Mouse (Mus musculus) hindbrain, embryonic 14.5 days (tissue): ENCODE results near the gene Slc35e1. TPM values are rescaled to one million over a fixed set of nuclear protein-coding genes. Genes with fewer than 3 reads are reported as not detected.

Experiments
- ATAC-seq: fragments of 200-750 bp; cut with Nextera tagmentation; 2 replicates; pipeline ENCODE4 v1.8.0; 2017; ENCODE audit warnings: moderate number of reproducible peaks, mild to moderate bottlenecking, moderate TSS enrichment, moderate library complexity; ENCODE audit not compliant: low FRiP score
- DNase-seq: peaks from one replicate; pipeline ENCODE4 v3.0.0-alpha.2; 2015; ENCODE audit warnings: low spot score
- H3K27ac ChIP-seq: fragments of 300-500 bp; sonication (generic); 2 replicates; pipeline ENCODE4 v1.5.1; 2014; ENCODE audit warnings: mild to moderate bottlenecking, moderate library complexity
- H3K27me3 ChIP-seq: fragments of 300-500 bp; sonication (generic); 2 replicates; pipeline ENCODE4 v1.6.1; 2014; ENCODE audit warnings: mild to moderate bottlenecking, low read length, mixed read lengths; ENCODE audit not compliant: control insufficient read depth, insufficient read depth
- H3K36me3 ChIP-seq: fragments of 300-500 bp; sonication (generic); replicated peaks from 2 replicates; pipeline ENCODE4 v1.6.1; 2014; ENCODE audit not compliant: control insufficient read depth, insufficient read depth
- H3K4me1 ChIP-seq: fragments of 300-500 bp; sonication (generic); replicated peaks from 2 replicates; pipeline ENCODE4 v1.6.1; 2014; ENCODE audit warnings: antibody characterized with exemption, low read length, mixed read lengths; ENCODE audit not compliant: control insufficient read depth, insufficient read depth
- H3K4me2 ChIP-seq: fragments of 300-500 bp; sonication (generic); replicated peaks from 2 replicates; pipeline ENCODE4 v1.6.1; 2014; ENCODE audit warnings: mild to moderate bottlenecking, moderate library complexity
- H3K4me3 ChIP-seq: fragments of 300-500 bp; sonication (generic); replicated peaks from 2 replicates; pipeline ENCODE4 v1.5.1; 2014; ENCODE audit warnings: mild to moderate bottlenecking, low read length
- H3K9ac ChIP-seq: fragments of 300-500 bp; sonication (generic); 2 replicates; pipeline ENCODE4 v1.6.1; 2014
- H3K9me3 ChIP-seq: fragments of 300-500 bp; sonication (generic); 2 replicates; pipeline ENCODE4 v1.6.1; 2016; ENCODE audit warnings: low read length; ENCODE audit not compliant: control insufficient read depth
- WGBS: fragments of 180-500 bp; shearing (Covaris S2); extraction: QIAGEN DNeasy Blood & Tissue Kit; methylation state at CpG from one replicate; pipeline ENCODE4 v1.1.7; 2014; 5-methylcytosine and 5-hydroxymethylcytosine counted together
- polyA plus RNA-seq: library from polyadenylated mRNA; unstranded; fragments of >200 nt; fragmentation: Nextera tagmentation; extraction: Ambion mirVana; gene quantifications from 2 replicates; pipeline ENCODE4 v1.2.1, GENCODE M21; 2014

Gene Slc35e1
- 11.0 and 12.8 TPM in 2 replicates for polyA plus RNA-seq

GRCm38 (mm10) chr8:72491680-72492621 lies at the start of gene Slc35e1:
Gene Slc35e1, minus strand, starts transcription at chr8:72492614.
- WGBS, result 1% methylated on average over 73 of the region's 98 CpGs
- ATAC-seq (peak; percentile 67), DNase-seq (peak; percentile 28)
- Histone ChIP-seq H3K9ac (peak within 1 kb of the TSS; percentile 77), H3K4me2 (peak within 1 kb of the TSS; percentile 82), H3K36me3 (peaks cover 49% of the 10 kb centered on the region), H3K27me3 (no peaks in the 10 kb centered on the region), H3K4me3 (peak within 1 kb of the TSS; percentile 82), H3K27ac (peak within 1 kb of the TSS; percentile 82), H3K4me1 (peaks cover 20% of the 10 kb centered on the region), H3K9me3 (no peaks in the 10 kb centered on the region)

DNA sequence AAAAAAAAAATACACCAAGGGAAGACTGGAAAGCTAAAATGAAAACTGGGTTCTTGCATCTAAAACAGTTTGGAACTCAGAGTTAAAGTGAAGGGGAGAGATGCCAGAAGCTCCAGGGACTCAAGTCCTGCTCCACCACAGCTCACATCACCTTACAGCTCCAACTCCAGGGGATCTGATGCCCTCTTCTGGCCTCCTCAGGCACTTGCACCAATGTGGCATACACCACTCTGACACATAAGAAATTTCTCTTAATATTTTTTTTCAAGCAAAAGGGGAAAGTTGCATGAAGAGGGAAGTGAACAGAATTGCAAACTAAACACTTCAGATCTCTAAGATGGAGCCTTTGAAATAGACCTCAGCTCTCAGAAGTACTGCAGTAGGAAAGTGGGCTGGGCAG lies 46.8 kb upstream of the Slc35e1 start:
- H3K27ac ChIP-seq, result no peak overlapping the region
- H3K4me2 ChIP-seq, result no peak overlapping the region
- H3K36me3 ChIP-seq, result peaks cover 8% of the 10 kb centered on the region
- ATAC-seq (no peak), DNase-seq (no peak)
- H3K4me1 ChIP-seq, result no peaks in the 10 kb centered on the region
- no peaks in the 10 kb centered on the region for H3K27me3 ChIP-seq
- H3K9me3 ChIP-seq, result no peaks in the 10 kb centered on the region
- no peak overlapping the region for H3K9ac ChIP-seq
- H3K4me3 ChIP-seq, result no peak overlapping the region

DNA sequence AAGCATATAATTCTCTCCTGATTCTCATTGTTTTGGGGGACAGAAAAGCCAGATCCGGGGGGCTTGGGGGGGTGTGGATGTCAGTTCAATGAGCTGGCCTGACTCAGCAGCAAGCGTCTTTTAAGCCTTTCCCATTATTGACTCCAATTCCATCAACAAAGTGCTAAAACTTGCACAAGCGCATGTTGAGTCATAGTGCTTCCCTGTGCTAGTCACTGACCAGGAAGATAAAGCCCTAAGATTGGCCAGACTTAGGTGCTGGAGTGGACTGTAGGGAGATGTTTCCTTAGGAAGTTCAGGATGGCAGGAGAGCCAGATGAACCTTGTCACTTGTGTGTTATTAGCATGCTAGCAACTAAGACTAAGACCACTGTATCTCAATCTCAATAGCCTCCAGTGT lies 42.5 kb upstream of the Slc35e1 start:
- WGBS, result 98% methylated on average over 3 of the region's 3 CpGs
- H3K27me3 ChIP-seq, result no peaks in the 10 kb centered on the region
- no peaks in the 10 kb centered on the region for H3K36me3 ChIP-seq

DNA sequence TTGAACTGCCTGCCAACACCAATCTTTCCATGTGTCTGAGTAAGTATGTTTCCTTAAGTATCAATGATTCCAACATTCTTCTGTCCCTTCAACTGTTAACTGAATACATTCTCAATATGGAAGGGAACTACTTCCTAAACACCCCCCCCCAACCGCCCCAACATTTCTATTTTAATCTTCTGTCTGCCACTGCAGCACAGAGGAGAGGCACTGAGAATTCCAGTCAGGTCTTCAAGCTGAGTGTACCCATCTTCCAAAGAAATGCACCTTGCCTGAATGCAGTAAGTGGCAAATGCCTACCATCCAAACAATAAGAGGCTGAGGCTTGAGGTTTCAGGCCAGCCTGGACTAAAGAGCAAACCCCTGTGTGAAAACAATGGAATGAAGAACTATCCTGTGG lies 39.7 kb upstream of the Slc35e1 start:
- H3K4me2 ChIP-seq, result no peak overlapping the region
- no peaks in the 10 kb centered on the region for H3K36me3 ChIP-seq
- no peak overlapping the region for H3K9ac ChIP-seq
- DNase-seq (no peak), ATAC-seq (no peak)
- no peaks in the 10 kb centered on the region for H3K9me3 ChIP-seq
- no peak overlapping the region for H3K27ac ChIP-seq
- 97% methylated on average over 1 of the region's 1 CpGs for WGBS
- no peaks in the 10 kb centered on the region for H3K27me3 ChIP-seq
- H3K4me1 ChIP-seq, result no peaks in the 10 kb centered on the region
- H3K4me3 ChIP-seq, result no peak overlapping the region

More for the DNA sequence above, 42.5 kb upstream of the Slc35e1 start:
- Histone ChIP-seq H3K9me3 (no peaks in the 10 kb centered on the region), H3K4me3 (no peak overlapping the region), H3K27ac (no peak overlapping the region), H3K9ac (no peak overlapping the region), H3K4me2 (no peak overlapping the region), H3K4me1 (no peaks in the 10 kb centered on the region)
- ATAC-seq (no peak), DNase-seq (no peak)

DNA sequence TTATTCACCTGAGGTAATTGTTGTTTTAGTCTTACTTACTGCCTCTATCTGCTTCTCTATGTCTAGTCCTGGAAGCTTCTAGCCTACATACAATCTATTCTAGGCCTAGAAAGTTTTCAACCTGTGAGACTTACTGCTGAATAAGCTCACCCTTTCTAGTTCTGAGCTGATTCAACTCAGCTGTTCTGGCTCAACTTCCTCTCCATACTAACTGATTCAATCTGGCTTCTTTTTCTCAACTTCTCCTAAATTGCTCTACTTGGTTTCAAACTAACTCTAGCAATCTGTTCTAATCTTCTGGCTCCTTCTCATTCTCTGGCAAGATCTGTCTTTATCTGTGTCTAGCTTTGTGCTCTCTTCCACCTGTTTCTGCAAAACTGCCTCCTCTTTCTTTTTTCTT lies 29.5 kb upstream of the Slc35e1 start:
- Histone ChIP-seq H3K36me3 (no peaks in the 10 kb centered on the region), H3K4me2 (no peak overlapping the region), H3K27me3 (no peaks in the 10 kb centered on the region), H3K9me3 (no peaks in the 10 kb centered on the region), H3K4me1 (no peaks in the 10 kb centered on the region), H3K4me3 (no peak overlapping the region), H3K27ac (no peak overlapping the region), H3K9ac (no peak overlapping the region)
- ATAC-seq (no peak), DNase-seq (no peak)

- H3K27me3 ChIP-seq, result no peaks in the 10 kb centered on the region
- no peaks in the 10 kb centered on the region for H3K9me3 ChIP-seq
- H3K4me3 ChIP-seq, result no peak overlapping the region
- 84% methylated on average over 7 of the region's 7 CpGs for WGBS
- H3K4me1 ChIP-seq, result no peaks in the 10 kb centered on the region
- no peak for DNase-seq
- H3K4me2 ChIP-seq, result no peak overlapping the region
- H3K9ac ChIP-seq, result no peak overlapping the region
- no peak for ATAC-seq
- H3K27ac ChIP-seq, result no peak overlapping the region
- H3K36me3 ChIP-seq, result no peaks in the 10 kb centered on the region
These were observed 25.1 kb upstream of the Slc35e1 start for GRCm38 (mm10) chr8:72517421-72517988.

DNA sequence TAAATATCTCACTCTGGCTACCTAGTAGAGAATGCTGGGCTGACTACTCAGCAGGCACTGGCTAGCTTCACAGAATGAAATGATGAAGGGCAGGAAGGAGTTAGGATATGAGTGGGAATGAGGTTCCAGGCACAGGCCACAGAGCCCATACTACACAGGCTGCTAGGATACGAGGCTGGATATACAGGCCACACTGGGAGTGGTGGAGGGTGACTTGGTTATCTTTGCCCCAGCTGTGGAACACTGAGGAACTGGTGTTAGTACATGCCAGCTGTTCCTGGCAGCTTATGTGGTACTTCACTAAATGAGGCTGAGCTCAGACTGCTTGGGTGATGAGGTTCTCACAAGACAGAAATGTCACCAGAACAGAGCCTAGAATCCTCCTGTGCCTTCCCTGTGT lies 20.7 kb upstream of the Slc35e1 start:
- DNase-seq, result no peak
- Histone ChIP-seq H3K27me3 (no peaks in the 10 kb centered on the region), H3K9me3 (no peaks in the 10 kb centered on the region), H3K4me1 (no peaks in the 10 kb centered on the region), H3K9ac (no peak overlapping the region), H3K4me2 (no peak overlapping the region), H3K36me3 (no peaks in the 10 kb centered on the region), H3K4me3 (no peak overlapping the region), H3K27ac (no peak overlapping the region)
- no peak for ATAC-seq
- WGBS, result 100% methylated on average over 1 of the region's 1 CpGs

DNA sequence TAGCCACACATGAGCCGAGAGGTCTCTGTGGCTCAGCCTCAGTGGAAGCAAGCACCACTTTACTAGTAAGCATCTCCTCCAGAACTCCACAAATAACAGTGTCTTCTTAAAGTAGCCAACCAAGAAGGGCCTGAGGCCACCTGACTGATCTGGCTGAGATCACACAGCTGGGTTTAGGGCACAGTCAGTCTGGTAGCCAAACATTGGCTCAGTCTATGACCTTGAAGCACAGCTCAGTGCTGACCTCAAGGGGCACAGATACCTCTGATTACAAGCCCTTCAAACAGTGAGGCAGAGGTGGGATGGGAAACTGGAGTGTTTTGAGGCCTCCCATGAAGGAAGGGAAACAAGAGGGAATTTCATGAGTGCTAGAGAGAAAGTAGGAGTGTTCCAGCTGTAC lies 20.2 kb upstream of the Slc35e1 start:
- no peaks in the 10 kb centered on the region for H3K4me1 ChIP-seq
- DNase-seq (no peak), ATAC-seq (no peak)
- H3K4me2 ChIP-seq, result no peak overlapping the region
- no peaks in the 10 kb centered on the region for H3K9me3 ChIP-seq
- no peaks in the 10 kb centered on the region for H3K27me3 ChIP-seq
- 97% methylated on average over 1 of the region's 1 CpGs for WGBS
- H3K4me3 ChIP-seq, result no peak overlapping the region
- no peaks in the 10 kb centered on the region for H3K36me3 ChIP-seq
- H3K27ac ChIP-seq, result no peak overlapping the region
- H3K9ac ChIP-seq, result no peak overlapping the region

DNA sequence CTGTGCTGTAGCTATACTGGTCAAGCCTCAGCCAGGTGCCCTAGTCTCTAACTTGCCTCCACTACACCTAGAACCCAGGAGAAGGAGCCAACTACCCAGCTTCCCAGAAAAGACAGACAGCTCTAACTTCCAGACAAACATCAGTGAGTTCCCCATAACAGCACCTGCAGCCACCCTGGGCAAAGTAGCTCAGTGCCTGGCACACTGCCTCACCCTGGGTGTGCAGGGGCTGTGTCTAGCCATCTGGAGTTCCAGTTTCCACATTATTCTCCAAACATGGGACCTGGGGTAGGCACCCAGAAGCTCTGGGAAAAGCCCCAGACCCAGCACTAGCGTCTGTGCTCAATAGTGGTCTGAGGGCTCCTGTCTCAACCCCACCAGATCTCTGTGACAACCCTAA lies 15.1 kb upstream of the Slc35e1 start:
- H3K36me3 ChIP-seq, result no peaks in the 10 kb centered on the region; the same call in 1 of the 2 replicates
- no peak overlapping the region for H3K27ac ChIP-seq
- no peak overlapping the region for H3K4me3 ChIP-seq
- DNase-seq (no peak), ATAC-seq (no peak)
- H3K9ac ChIP-seq, result no peak overlapping the region
- no peaks in the 10 kb centered on the region for H3K9me3 ChIP-seq
- 89% methylated on average over 1 of the region's 1 CpGs for WGBS
- H3K27me3 ChIP-seq, result no peaks in the 10 kb centered on the region
- no peaks in the 10 kb centered on the region for H3K4me1 ChIP-seq
- no peak overlapping the region for H3K4me2 ChIP-seq
